Mouse (Mus musculus) thymus, adult 2 months (tissue): ENCODE results near the gene Slc4a8. TPM values are rescaled to one million over a fixed set of nuclear protein-coding genes. Genes with fewer than 3 reads are reported as not detected.

Experiments used
- DNase-seq: peaks from one replicate; pipeline ENCODE4 v3.0.0; 2021
- H3K27ac ChIP-seq: fragments of 200-500 bp; 2 replicates; pipeline ENCODE4 v1.5.1; 2012; ENCODE audit warnings: low read length, control low read depth; ENCODE audit not compliant: control insufficient read depth, insufficient read depth
- H3K27me3 ChIP-seq: fragments of 200-500 bp; 2 replicates; pipeline ENCODE4 v1.6.1; 2012; ENCODE audit warnings: mild to moderate bottlenecking, low read length, moderate library complexity, mixed read lengths; ENCODE audit not compliant: control insufficient read depth, insufficient read depth
- H3K36me3 ChIP-seq: fragments of 200-500 bp; 2 replicates; pipeline ENCODE4 v1.6.1; 2012; ENCODE audit warnings: mild to moderate bottlenecking, low read length, moderate library complexity; ENCODE audit not compliant: control insufficient read depth, insufficient read depth
- H3K4me1 ChIP-seq: fragments of 200-500 bp; replicated peaks from 2 replicates; pipeline ENCODE4 v1.6.1; 2012; ENCODE audit warnings: low read length; ENCODE audit not compliant: control insufficient read depth, insufficient read depth
- H3K4me3 ChIP-seq: fragments of 200-500 bp; 2 replicates; pipeline ENCODE4 v1.5.1; 2012; ENCODE audit warnings: mild to moderate bottlenecking, low read length, control low read depth, moderate library complexity; ENCODE audit not compliant: control insufficient read depth, insufficient read depth
- CTCF ChIP-seq: fragments of 200-500 bp; IDR thresholded peaks from 2 replicates; pipeline ENCODE4 v1.5.1; 2012; ENCODE audit warnings: mild to moderate bottlenecking, control low read depth, low read length, moderate library complexity, borderline replicate concordance; ENCODE audit not compliant: control insufficient read depth, poor library complexity, insufficient read depth; ENCODE audit errors: extremely low read depth
- POLR2A ChIP-seq: fragments of 200-500 bp; IDR thresholded peaks from 2 replicates; pipeline ENCODE4 v1.6.1; 2012; ENCODE audit warnings: mild to moderate bottlenecking, low read length, control low read depth, moderate library complexity; ENCODE audit not compliant: control insufficient read depth, poor library complexity, insufficient read depth; ENCODE audit errors: extremely low read depth
- WGBS: fragments of 180-500 bp; shearing (Covaris S2); methylation state at CpG from one replicate; pipeline ENCODE4 v1.1.7; 2018; 5-methylcytosine and 5-hydroxymethylcytosine counted together
- polyA plus RNA-seq: library from polyadenylated mRNA; depleted of rRNA; stranded (reverse); fragments of >200 nt; gene quantifications from 2 replicates; pipeline ENCODE4 v1.2.3, GENCODE M21; 2012

The Slc4a8 gene
- polyA plus RNA-seq, 1 experiment, result 11.9 TPM

DNA sequence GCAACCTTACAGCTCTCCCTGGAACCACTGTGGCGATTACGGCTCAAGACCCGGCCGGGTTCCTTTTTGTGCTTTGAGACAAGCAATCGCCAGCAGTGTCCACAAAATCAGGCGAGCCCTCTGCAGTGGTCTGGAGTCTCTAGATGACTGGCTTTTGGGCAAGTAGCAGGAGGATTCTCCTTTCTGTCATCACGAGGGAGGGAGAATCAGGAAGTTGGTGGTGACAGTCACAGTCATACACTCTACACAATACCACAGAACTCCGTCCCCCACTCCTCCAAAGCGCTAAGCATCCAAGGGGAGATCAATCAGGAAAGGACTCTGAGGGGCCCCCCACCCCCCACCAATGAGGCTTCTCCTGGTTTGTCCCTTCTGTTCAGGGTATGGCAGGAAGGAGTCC is 33.0 kb upstream of the Slc4a8 start:
- no peak for TF ChIP-seq CTCF
- no peak for TF ChIP-seq POLR2A
- 12% methylated on average over 9 of the region's 9 CpGs for WGBS
- H3K27ac ChIP-seq, result peak overlapping the region; percentile 13; the same call in 1 of the 2 replicates
- no peaks in the 10 kb centered on the region for H3K27me3 ChIP-seq
- H3K4me1 ChIP-seq, result peaks cover 55% of the 10 kb centered on the region
- no peaks in the 10 kb centered on the region for H3K36me3 ChIP-seq
- H3K4me3 ChIP-seq, result peak overlapping the region; percentile 55
- no peak for DNase-seq

DNA sequence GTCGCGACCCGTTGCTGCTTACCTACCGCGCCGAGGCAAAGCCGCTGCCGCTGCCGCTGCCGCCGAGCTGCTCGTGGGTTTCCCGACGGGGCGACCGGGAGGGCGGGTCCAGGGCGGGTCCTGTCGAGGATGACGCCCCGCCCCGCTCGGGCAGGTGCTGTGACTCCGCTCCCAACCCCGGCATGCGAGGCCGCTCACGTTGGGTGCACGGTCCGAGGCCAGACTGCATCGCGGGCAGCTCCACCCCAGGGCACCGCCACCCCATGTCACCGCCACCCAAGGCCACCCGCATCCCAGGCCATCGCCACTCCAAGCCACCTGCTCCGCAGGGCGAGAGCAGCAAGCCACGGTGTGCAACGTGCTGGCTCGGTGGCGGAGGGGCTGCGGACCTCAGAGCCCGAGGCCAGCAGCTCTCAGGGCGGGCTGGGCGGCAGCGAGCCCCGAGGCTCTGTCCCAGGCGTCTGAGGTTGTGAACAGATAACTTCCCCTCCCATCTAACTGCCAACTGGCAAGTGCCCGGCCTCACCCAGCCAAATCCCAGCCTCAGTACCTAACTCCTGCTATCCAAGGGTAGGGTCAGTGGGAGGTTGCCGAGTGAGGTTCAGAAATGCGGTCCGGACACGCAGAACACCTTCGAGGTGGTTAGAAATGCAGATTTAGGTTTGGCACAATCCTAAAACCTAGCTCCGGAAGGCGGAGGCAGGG is 32.1 kb upstream of the Slc4a8 start, which contains the start of gene Galnt6:
Gene Galnt6 (minus strand): TSS at position 96 of the 705 bp plus-strand sequence.
- WGBS, result 16% methylated on average over 57 of the region's 57 CpGs
- peak; percentile 72 for DNase-seq
- Histone ChIP-seq H3K4me1 (peaks cover 50% of the 10 kb centered on the region), H3K36me3 (no peaks in the 10 kb centered on the region), H3K27ac (peak within 1 kb of the TSS; percentile 13; the same call in 1 of the 2 replicates), H3K27me3 (no peaks in the 10 kb centered on the region), H3K4me3 (peak within 1 kb of the TSS; percentile 55)
- TF ChIP-seq POLR2A (0 out of 2 replicates have a peak, but pooled peaks have one; percentile 44), CTCF (no peak)

DNA sequence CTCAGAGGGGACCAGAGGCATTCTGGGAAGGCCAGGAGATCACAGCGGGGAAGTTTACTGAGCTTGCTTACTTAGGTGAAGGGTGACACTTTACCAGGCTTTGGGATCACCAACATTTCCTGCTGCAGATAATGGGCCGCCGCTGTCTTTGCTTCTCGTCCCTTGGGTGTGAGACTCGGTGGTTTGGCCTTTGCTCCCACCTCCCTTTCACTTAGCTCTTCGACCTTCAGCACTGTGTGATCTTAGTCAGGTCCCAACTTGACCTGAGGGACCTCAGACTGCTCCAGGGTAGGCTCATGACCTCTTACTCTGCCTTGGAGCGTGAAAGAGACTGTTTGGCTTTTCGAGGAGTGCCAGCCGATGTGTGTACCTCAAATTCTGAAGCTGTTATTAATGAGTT is 30.5 kb upstream of the Slc4a8 start:
- no peak overlapping the region for H3K27ac ChIP-seq
- no peaks in the 10 kb centered on the region for H3K27me3 ChIP-seq
- DNase-seq, result no peak
- TF ChIP-seq POLR2A, result no peak
- no peak for TF ChIP-seq CTCF
- 91% methylated on average over 9 of the region's 9 CpGs for WGBS
- no peak overlapping the region for H3K4me3 ChIP-seq
- H3K4me1 ChIP-seq, result peaks cover 55% of the 10 kb centered on the region
- H3K36me3 ChIP-seq, result no peaks in the 10 kb centered on the region

DNA sequence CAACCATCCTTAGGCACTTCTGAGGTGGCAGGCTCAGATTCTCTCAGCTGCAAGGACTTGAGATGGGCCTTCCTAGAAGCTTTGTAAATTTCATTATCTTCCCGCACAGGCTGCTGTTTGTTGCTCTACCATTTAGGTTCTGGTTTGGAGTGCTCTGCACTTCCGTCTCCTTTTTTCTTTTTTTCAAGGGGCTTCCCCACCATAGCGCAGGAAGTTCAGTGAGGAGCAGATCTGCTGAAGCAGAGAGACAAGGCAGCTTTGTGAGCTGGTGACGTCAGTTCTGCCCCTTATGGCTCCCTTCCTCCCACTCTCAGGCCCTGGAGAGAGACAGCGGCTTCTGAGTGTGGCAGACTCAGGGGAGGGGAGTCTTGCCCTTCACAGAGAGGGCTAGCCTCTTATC is 29.0 kb upstream of the Slc4a8 start:
- Histone ChIP-seq H3K4me3 (peak overlapping the region; percentile 21), H3K4me1 (peaks cover 49% of the 10 kb centered on the region), H3K27me3 (no peaks in the 10 kb centered on the region), H3K36me3 (no peaks in the 10 kb centered on the region), H3K27ac (peak overlapping the region; percentile 76)
- WGBS, result 6% methylated on average over 5 of the region's 5 CpGs
- TF ChIP-seq CTCF (no peak), POLR2A (no peak)
- DNase-seq, result peak; percentile 81

DNA sequence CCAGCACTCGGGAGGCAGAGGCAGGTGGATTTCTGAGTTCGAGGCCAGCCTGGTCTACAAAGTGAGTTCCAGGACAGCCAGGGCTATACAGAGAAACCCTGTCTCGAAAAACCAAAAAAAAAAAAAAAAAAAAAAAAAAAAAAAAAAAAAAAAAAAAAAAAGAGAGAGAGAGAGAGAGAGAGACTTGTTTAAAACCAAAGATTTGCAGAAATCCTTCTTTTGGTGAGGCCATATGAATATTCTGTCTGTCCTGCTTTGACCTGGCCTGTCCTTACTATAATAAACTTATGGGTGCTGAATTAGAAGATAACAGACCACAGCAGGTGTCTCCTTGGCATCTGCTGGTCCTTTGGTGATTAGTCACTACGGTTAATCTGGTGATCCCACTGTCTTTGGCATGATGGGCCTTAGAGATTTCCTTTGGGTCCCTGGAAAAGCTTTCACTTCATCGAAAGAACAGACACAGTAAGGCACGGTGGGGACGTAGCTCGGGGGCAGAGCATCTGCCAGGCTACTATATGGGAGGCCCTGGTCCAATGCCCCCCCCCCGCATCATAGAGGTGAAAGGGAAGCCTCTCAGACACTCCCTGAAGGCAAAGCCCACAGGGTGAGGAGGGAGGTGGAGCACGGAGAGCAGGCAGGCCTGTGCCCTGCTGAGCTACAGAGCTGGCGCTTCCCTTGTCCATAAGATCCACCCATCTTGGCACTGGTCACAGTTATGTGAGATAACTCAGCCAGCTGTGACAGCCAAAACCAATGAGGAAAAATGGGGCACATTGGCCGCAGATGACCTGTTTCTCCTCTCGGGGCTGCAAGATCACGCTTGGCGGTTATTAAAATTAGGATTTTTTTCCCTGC is 26.2 kb upstream of the Slc4a8 start:
- Histone ChIP-seq H3K27ac (no peak overlapping the region), H3K36me3 (no peaks in the 10 kb centered on the region), H3K4me3 (no peak overlapping the region), H3K4me1 (peaks cover 36% of the 10 kb centered on the region), H3K27me3 (no peaks in the 10 kb centered on the region)
- DNase-seq, result no peak
- 66% methylated on average over 14 of the region's 15 CpGs for WGBS
- no peak for TF ChIP-seq POLR2A

DNA sequence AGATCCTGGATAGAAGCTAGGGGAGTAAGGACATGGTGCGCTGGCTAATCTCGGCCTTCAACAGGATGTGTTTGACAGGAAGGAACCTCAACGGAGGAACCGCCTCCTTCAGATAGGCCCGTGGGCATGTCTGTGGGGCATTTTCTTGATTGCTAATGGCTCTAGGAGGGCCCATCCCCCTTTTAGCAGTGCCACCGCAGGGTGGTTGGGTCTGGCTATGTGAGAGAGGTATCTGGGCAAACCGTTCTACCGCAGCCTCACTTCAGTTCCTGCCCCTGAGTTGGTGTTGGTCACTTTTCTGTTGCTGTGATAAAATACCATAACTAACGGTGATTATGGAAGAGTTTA is 25.6 kb upstream of the Slc4a8 start:
- H3K4me3 ChIP-seq, result no peak overlapping the region
- WGBS, result 39% methylated on average over 9 of the region's 9 CpGs
- H3K4me1 ChIP-seq, result peaks cover 35% of the 10 kb centered on the region
- H3K27me3 ChIP-seq, result no peaks in the 10 kb centered on the region
- H3K36me3 ChIP-seq, result no peaks in the 10 kb centered on the region
- H3K27ac ChIP-seq, result no peak overlapping the region
- no peak for DNase-seq
- TF ChIP-seq CTCF, result no peak
- no peak for TF ChIP-seq POLR2A
